Mouse (Mus musculus): Measurements from ENCODE around the gene Tmem167b. TPM values are rescaled to one million over a fixed set of nuclear protein-coding genes. Genes with fewer than 3 reads are reported as not detected.
"Not testable (repeated sequence)": the region's sequence is repeated elsewhere in the genome, so short reads cannot be mapped to it uniquely, and the experiment has no call there.

The Tmem167b gene
- polyA plus RNA-seq, 1 experiment from 2014 or later: 19.8 TPM

DNA sequence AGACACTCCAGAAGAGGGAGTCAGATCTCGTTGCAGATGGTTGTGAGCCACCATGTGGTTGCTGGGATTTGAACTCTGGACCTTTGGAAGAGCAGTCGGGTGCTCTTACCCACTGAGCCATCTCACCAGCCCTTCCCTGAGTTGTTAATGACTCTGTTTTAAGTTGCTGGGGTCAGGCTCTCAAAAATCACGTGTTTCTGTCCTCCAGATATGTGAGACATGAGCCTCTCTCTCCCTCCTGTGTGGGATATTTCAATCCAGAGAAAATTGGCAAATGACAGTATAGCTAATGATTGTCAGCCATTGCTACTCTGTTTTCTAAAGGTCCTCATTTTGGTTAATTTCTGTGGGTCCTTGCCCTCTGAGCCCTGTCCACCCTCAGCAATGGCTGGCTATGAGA lies 7.4 kb upstream of the Tmem167b start:
- H3K27ac ChIP-seq; ATAC-seq; H3K4me2 ChIP-seq; H3K9me3 ChIP-seq (replicated peaks); H3K36me3 ChIP-seq; H3K9ac ChIP-seq; H3K4me3 ChIP-seq: not testable (repeated sequence)
- WGBS (ENCODE audit: insufficient replicate concordance): 42% methylated on average over 3 of the region's 3 CpGs
- peaks cover 16% of the 10 kb centered on the region; the same call in 1 of the 2 replicates for H3K27me3 ChIP-seq (replicated peaks)
- H3K4me1 ChIP-seq: peaks cover 29% of the 10 kb centered on the region

- ATAC-seq: no peak
- Histone ChIP-seq H3K4me2 (no peak overlapping the region), H3K36me3 (no peaks in the 10 kb centered on the region), H3K27ac (no peak overlapping the region), H3K9ac (no peak overlapping the region), H3K4me3 (no peak overlapping the region), H3K9me3 (replicated peaks) (no peaks in the 10 kb centered on the region), H3K27me3 (replicated peaks) (peaks cover 16% of the 10 kb centered on the region; the same call in 1 of the 2 replicates), H3K4me1 (peaks cover 22% of the 10 kb centered on the region)
- 56% methylated on average over 15 of the region's 15 CpGs for WGBS (ENCODE audit: insufficient replicate concordance)
These were observed 6.0 kb upstream of the Tmem167b start for GRCm38 (mm10) chr3:108567990-108568877.

DNA sequence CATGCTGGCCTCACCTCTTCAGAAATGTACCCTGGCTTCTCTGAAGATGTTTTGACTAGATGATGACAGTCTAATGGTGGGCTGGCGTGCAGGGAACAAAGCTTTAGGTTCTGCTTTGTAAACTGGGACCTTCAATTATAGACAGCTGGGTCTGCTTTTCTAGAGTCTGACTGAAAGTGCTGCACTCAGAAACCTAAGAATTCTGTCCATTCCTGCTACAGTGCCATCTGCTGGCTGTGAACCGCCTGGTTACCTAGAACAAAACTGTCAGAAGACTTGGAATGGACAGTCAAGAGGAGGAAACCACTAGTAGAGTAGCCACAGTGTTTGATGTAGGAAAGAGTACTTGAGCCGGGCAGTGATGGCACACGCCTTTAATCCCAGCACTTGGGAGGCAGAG lies 1.0 kb upstream of the Tmem167b start:
- under 1% methylated on average over 4 of the region's 4 CpGs for WGBS (ENCODE audit: insufficient replicate concordance)
- Histone ChIP-seq H3K36me3 (peaks cover 22% of the 10 kb centered on the region), H3K27ac (peak overlapping the region; percentile 93), H3K4me1 (peaks cover 39% of the 10 kb centered on the region), H3K4me2 (peak overlapping the region; percentile 81), H3K9me3 (replicated peaks) (no peaks in the 10 kb centered on the region), H3K9ac (peak overlapping the region; percentile 80), H3K4me3 (peak overlapping the region; percentile 77), H3K27me3 (replicated peaks) (peaks cover 7% of the 10 kb centered on the region; the same call in 1 of the 2 replicates)
- no peak for ATAC-seq

DNA sequence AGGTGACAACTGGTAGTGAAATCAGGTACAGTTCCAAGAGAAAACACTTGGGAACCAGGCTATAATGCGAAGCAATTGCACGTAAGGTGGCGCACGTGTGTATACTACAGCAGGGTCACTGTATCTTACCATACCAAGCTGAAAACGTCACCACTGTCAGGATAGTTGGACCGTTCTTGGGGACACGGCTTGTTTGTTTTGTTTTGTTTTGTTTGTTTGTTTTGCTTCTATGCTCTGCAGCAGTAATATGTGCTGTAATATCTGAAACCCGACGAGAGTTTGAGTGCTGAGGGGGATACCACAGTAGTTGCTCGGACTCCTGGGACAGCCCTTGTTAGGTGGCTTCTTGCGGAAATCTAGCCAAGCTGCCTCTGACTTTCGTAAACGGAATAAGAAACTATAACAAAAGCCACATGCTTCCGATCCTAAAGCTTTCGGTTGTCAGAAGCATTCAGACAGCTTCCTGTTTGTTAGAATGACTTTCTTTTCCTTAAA lies 558 bp upstream of the Tmem167b start:
- Histone ChIP-seq H3K27me3 (replicated peaks) (peaks cover 2% of the 10 kb centered on the region; the same call in 1 of the 2 replicates), H3K4me3 (peak overlapping the region; percentile 77), H3K36me3 (peaks cover 26% of the 10 kb centered on the region), H3K9me3 (replicated peaks) (no peaks in the 10 kb centered on the region), H3K4me2 (peak overlapping the region; percentile 81), H3K4me1 (peaks cover 44% of the 10 kb centered on the region), H3K9ac (peak overlapping the region; percentile 80), H3K27ac (peak overlapping the region; percentile 93)
- ATAC-seq: peak; percentile 72
- WGBS (ENCODE audit: insufficient replicate concordance): 3% methylated on average over 15 of the region's 15 CpGs

- no peak overlapping the region for H3K4me3 ChIP-seq
- H3K9ac ChIP-seq: peak overlapping the region; percentile 36
- peaks cover 37% of the 10 kb centered on the region for H3K36me3 ChIP-seq
- ATAC-seq: no peak
- whole genome bisulfite sequencing (ENCODE audit: insufficient replicate concordance): 67% methylated on average over 4 of the region's 4 CpGs
- peaks cover 60% of the 10 kb centered on the region for H3K4me1 ChIP-seq
- no peaks in the 10 kb centered on the region for H3K9me3 ChIP-seq (replicated peaks)
- no peaks in the 10 kb centered on the region for H3K27me3 ChIP-seq (replicated peaks)
- H3K4me2 ChIP-seq: peak overlapping the region; percentile 40
- peak overlapping the region; percentile 84 for H3K27ac ChIP-seq
These were observed 4.4 kb downstream of the Tmem167b start for GRCm38 (mm10) chr3:108557888-108558287.

- Histone ChIP-seq H3K27ac (peak overlapping the region; percentile 84), H3K4me1 (peaks cover 40% of the 10 kb centered on the region), H3K9me3 (replicated peaks) (no peaks in the 10 kb centered on the region), H3K36me3 (peaks cover 29% of the 10 kb centered on the region), H3K9ac (peak overlapping the region; percentile 91), H3K27me3 (replicated peaks) (0 out of 2 replicates have a peak, but pooled peaks cover 4% of the 10 kb centered on the region), H3K4me2 (peak overlapping the region; percentile 87), H3K4me3 (peak overlapping the region; percentile 79)
- ATAC-seq: peak; percentile 91
- WGBS (ENCODE audit: insufficient replicate concordance): 18% methylated on average over 21 of the region's 22 CpGs
These were observed 7.5 kb downstream of the Tmem167b start for GRCm38 (mm10) chr3:108554587-108555312.

DNA sequence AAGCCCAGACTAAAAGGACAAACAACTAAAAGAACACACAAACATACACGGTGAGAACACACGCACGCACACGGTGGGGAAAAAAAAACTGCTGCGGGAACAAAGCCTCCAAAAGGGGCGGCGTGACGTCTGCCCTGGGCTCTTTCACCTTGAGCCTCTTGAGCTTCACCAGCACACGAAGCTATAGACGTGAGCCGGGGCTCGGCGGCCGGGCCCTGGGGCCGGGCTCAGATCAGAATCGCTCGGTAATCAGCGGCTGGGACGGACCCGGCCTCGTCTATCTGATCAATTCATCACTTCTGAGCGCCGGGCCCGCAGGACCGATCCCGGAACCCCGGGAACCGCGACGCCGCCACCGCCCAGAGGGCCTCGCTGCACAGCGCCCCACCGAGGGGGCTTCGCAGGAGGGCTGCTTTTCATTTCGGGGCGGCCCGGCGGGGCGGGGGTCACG lies 8.1 kb downstream of the Tmem167b start:
- under 1% methylated on average over 36 of the region's 42 CpGs for WGBS (ENCODE audit: insufficient replicate concordance)
- Histone ChIP-seq H3K4me3 (peak overlapping the region; percentile 79), H3K36me3 (peaks cover 24% of the 10 kb centered on the region), H3K27ac (peak overlapping the region; percentile 84), H3K9me3 (replicated peaks) (no peaks in the 10 kb centered on the region), H3K27me3 (replicated peaks) (0 out of 2 replicates have a peak, but pooled peaks cover 4% of the 10 kb centered on the region), H3K4me1 (peaks cover 34% of the 10 kb centered on the region), H3K4me2 (peak overlapping the region; percentile 87), H3K9ac (peak overlapping the region; percentile 91)
- ATAC-seq: peak; percentile 70

GRCm38 (mm10) chr3:108542299-108542698 lies 20.0 kb downstream of the Tmem167b start:
- 69% methylated on average over 11 of the region's 11 CpGs for WGBS (ENCODE audit: insufficient replicate concordance)

GRCm38 (mm10) chr3:108537303-108537702 lies 25.0 kb downstream of the Tmem167b start:
- ATAC-seq: peak; percentile 65; the same call in 1 of the 2 replicates
- Histone ChIP-seq H3K4me2 (peak overlapping the region; percentile 47), H3K27ac (no peak overlapping the region), H3K36me3 (no peaks in the 10 kb centered on the region), H3K4me1 (peaks cover 13% of the 10 kb centered on the region), H3K4me3 (peak overlapping the region; percentile 13; the same call in 1 of the 2 replicates), H3K27me3 (replicated peaks) (peaks cover 67% of the 10 kb centered on the region), H3K9ac (no peak overlapping the region), H3K9me3 (replicated peaks) (no peaks in the 10 kb centered on the region)
- WGBS (ENCODE audit: insufficient replicate concordance): 5% methylated on average over 17 of the region's 17 CpGs

More at GRCm38 (mm10) chr3:108542299-108542698, 20.0 kb downstream of the Tmem167b start:
- no peak overlapping the region for H3K27ac ChIP-seq
- H3K4me3 ChIP-seq: no peak overlapping the region
- peaks cover 6% of the 10 kb centered on the region for H3K4me1 ChIP-seq
- no peak for ATAC-seq
- no peak overlapping the region for H3K4me2 ChIP-seq
- no peak overlapping the region for H3K9ac ChIP-seq
- no peaks in the 10 kb centered on the region for H3K36me3 ChIP-seq
- H3K27me3 ChIP-seq (replicated peaks): peaks cover 31% of the 10 kb centered on the region
- H3K9me3 ChIP-seq (replicated peaks): no peaks in the 10 kb centered on the region

GRCm38 (mm10) chr3:108536517-108537260 lies 25.6 kb downstream of the Tmem167b start, which contains the start of gene 5330417C22Rik:
Gene 5330417C22Rik (minus strand): TSS chr3:108536536.
- 5% methylated on average over 34 of the region's 35 CpGs for WGBS (ENCODE audit: insufficient replicate concordance)
- peaks cover 63% of the 10 kb centered on the region for H3K27me3 ChIP-seq (replicated peaks)
- H3K4me1 ChIP-seq: peaks cover 13% of the 10 kb centered on the region
- no peak; the same call in 1 of the 2 replicates for ATAC-seq
- no peaks in the 10 kb centered on the region for H3K36me3 ChIP-seq
- peak within 1 kb of the TSS; percentile 57 for H3K4me2 ChIP-seq
- H3K9me3 ChIP-seq (replicated peaks): no peaks in the 10 kb centered on the region
- peak within 1 kb of the TSS; percentile 40 for H3K4me3 ChIP-seq
- H3K27ac ChIP-seq: no peak within 1 kb of the TSS
- H3K9ac ChIP-seq: no peak within 1 kb of the TSS

DNA sequence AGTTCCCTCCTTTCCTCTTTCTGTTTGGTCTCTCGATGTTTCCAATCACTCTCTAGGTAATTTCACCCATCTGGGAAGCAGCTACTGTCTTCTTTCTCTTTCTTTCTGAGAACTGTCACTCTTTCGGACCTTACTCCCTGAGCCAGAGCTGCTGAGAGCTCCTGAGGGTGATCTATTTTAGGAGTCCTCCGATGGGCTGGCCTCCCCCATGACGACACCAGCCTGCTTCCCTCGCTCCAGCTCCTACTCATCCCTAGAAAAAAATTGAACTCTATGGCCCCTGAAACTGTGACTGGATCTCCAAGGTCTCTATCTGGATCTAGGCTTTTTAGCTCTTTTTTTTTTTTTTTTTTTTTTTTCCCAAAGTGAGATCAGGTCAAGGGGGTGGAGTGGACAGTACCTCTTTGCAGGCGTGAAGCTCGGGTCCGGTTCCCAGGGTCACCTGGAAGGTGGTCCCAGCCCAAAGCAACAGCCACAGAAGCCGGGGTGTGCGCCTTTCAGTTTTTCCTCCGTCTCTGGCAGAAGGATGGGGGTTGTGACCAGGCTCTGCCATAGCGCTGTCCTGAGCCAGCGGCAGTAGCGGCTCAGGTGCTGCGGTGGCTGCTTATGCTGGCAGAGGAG lies 26.3 kb downstream of the Tmem167b start:
- no peaks in the 10 kb centered on the region for H3K36me3 ChIP-seq
- H3K27me3 ChIP-seq (replicated peaks): peaks cover 63% of the 10 kb centered on the region
- peaks cover 13% of the 10 kb centered on the region for H3K4me1 ChIP-seq
- no peaks in the 10 kb centered on the region for H3K9me3 ChIP-seq (replicated peaks)
- no peak for ATAC-seq
- no peak overlapping the region for H3K4me2 ChIP-seq
- 9% methylated on average over 15 of the region's 15 CpGs for WGBS (ENCODE audit: insufficient replicate concordance)
- no peak overlapping the region for H3K9ac ChIP-seq
- no peak overlapping the region for H3K27ac ChIP-seq
- no peak overlapping the region for H3K4me3 ChIP-seq

Measured in liver, embryonic 12.5 days (tissue).